Mouse (Mus musculus) small intestine, adult 2 months (tissue): Measurements from ENCODE around the gene Tpst1. TPM values are rescaled to one million over a fixed set of nuclear protein-coding genes. Genes with fewer than 3 reads are reported as not detected.

ENCODE experiments used
- H3K27ac ChIP-seq: fragments of 200-500 bp; 2 replicates; pipeline ENCODE4 v1.5.1; 2012; ENCODE audit warnings: low read depth, low read length, control low read depth, inconsistent platforms; ENCODE audit not compliant: insufficient read depth
- H3K27me3 ChIP-seq: fragments of 200-500 bp; 2 replicates; pipeline ENCODE4 v1.6.1; 2012; ENCODE audit warnings: mild to moderate bottlenecking, moderate library complexity, low read length, inconsistent platforms; ENCODE audit not compliant: control insufficient read depth, insufficient read depth
- H3K36me3 ChIP-seq: fragments of 200-500 bp; 2 replicates; pipeline ENCODE4 v1.6.1; 2012; ENCODE audit warnings: mild to moderate bottlenecking, low read length, control low read depth, inconsistent platforms; ENCODE audit not compliant: control insufficient read depth, insufficient read depth
- H3K4me1 ChIP-seq: fragments of 200-500 bp; 2 replicates; pipeline ENCODE4 v1.6.1; 2012; ENCODE audit warnings: low read length, inconsistent platforms, mixed read lengths; ENCODE audit not compliant: control insufficient read depth, insufficient read depth, insufficient read length
- H3K4me3 ChIP-seq: fragments of 200-500 bp; 2 replicates; pipeline ENCODE4 v1.5.1; 2012; ENCODE audit warnings: low read depth, mild to moderate bottlenecking, control low read depth, inconsistent platforms, low read length, moderate library complexity
- CTCF ChIP-seq: fragments of 200-500 bp; IDR thresholded peaks from 2 replicates; pipeline ENCODE4 v1.5.1; 2012; ENCODE audit warnings: low read depth, mild to moderate bottlenecking, control low read depth, inconsistent platforms, low read length, moderate library complexity, mixed read lengths; ENCODE audit not compliant: insufficient replicate concordance, insufficient read length; ENCODE audit errors: extremely low read depth
- POLR2A ChIP-seq: fragments of 200-500 bp; IDR thresholded peaks from 2 replicates; pipeline ENCODE4 v1.6.1; 2012; ENCODE audit warnings: low read depth, mild to moderate bottlenecking, control low read depth, inconsistent platforms, low read length, moderate library complexity
- WGBS: fragments of 180-500 bp; shearing (Covaris S2); methylation state at CpG from one replicate; pipeline ENCODE4 v1.1.7; 2018; 5-methylcytosine and 5-hydroxymethylcytosine counted together
- polyA plus RNA-seq: library from polyadenylated mRNA; depleted of rRNA; stranded (reverse); fragments of >200 nt; gene quantifications from 2 replicates; pipeline ENCODE4 v1.2.3, GENCODE M21; 2012

Tpst1 gene
- polyA plus RNA-seq, 1 experiment: 4.8 TPM

GRCm38 (mm10) chr5:130124271-130124670 is 51.1 kb downstream of the Tpst1 start:
- Histone ChIP-seq H3K4me1 (0 out of 2 replicates have a peak, but pooled peaks cover 1% of the 10 kb centered on the region), H3K36me3 (no peaks in the 10 kb centered on the region), H3K4me3 (no peak overlapping the region), H3K27me3 (no peaks in the 10 kb centered on the region), H3K27ac (no peak overlapping the region)
- WGBS: 85% methylated on average over 5 of the region's 5 CpGs
- TF ChIP-seq POLR2A: no peak
- no peak for TF ChIP-seq CTCF

DNA sequence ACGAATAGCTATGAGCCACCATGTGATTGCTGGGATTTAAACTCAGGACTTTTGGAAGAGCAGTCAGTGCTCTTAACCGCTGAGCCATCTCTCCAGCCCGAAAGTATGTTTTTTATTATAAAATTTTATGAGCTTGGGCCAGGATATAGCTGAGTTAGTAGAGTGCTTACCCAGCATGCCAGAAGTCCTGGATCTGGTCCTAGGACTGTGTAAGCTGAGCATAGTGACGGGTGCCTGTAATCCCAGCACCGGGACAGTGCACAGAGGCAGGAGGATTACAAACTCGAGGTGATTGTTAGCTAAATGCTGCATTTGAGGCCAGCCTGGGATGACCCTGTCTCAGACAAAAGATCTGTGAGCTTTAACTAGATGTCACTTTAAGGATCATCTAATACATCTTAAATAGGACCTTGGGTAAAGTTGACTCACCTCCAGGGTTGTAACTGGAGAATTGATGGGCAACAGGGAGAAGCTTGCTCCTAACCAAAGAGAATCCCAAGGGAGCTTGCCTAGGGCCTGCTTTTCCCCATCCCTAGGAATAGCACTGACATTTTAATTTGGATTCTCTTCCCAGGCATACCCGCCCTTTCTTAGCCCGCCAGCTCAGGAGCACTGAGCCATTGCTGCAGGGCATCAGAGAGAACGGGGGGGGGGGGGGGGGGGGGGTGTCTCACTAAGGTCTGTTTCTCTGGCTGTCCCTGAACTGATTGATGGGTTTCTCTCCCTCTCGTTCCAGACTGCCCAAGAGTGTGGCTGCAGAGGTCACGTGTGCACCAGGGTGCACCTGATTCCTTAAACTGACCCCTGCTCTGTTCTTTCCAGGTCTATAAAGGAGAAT is 55.8 kb downstream of the Tpst1 start:
- Histone ChIP-seq H3K4me1 (no peaks in the 10 kb centered on the region), H3K4me3 (no peak overlapping the region), H3K27me3 (no peaks in the 10 kb centered on the region), H3K36me3 (no peaks in the 10 kb centered on the region), H3K27ac (0 out of 2 replicates have a peak overlapping the region, but pooled peaks have one; percentile 71)
- 69% methylated on average over 11 of the region's 11 CpGs for WGBS
- TF ChIP-seq POLR2A: no peak
- TF ChIP-seq CTCF: no peak

GRCm38 (mm10) chr5:130129524-130129793 is 56.3 kb downstream of the Tpst1 start:
- Histone ChIP-seq H3K4me3 (no peak overlapping the region), H3K4me1 (no peaks in the 10 kb centered on the region), H3K36me3 (no peaks in the 10 kb centered on the region), H3K27ac (peak overlapping the region; percentile 71), H3K27me3 (no peaks in the 10 kb centered on the region)
- TF ChIP-seq POLR2A: no peak
- 72% methylated on average over 5 of the region's 5 CpGs for WGBS

- WGBS: 87% methylated on average over 13 of the region's 13 CpGs
- no peak overlapping the region for H3K27ac ChIP-seq
- TF ChIP-seq POLR2A: no peak
- no peak for TF ChIP-seq CTCF
- H3K36me3 ChIP-seq: peaks cover 1% of the 10 kb centered on the region; the same call in 1 of the 2 replicates
- no peaks in the 10 kb centered on the region for H3K4me1 ChIP-seq
- no peak overlapping the region for H3K4me3 ChIP-seq
- no peaks in the 10 kb centered on the region for H3K27me3 ChIP-seq
Measured at GRCm38 (mm10) chr5:130136597-130136996, 63.5 kb downstream of the Tpst1 start.

DNA sequence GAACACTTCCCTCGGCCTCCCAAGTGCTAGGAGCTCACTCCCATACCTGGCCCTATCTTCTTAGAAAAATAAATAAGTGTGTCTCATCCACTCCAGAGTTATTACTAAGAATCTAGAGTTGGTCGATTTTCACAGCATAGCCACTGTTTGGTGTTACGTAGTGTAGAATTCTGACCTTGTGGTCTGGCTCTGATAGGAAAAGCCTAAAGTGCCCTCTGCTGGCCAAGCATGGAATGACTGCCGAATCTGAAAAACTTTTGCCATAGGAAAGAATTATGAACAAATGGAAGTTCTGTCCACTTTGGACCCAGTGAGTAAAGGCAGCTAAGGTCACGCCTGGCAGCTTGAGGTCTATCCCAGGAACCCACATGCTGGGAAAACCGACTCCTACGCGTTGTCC is 66.3 kb downstream of the Tpst1 start:
- TF ChIP-seq CTCF: no peak
- TF ChIP-seq POLR2A: no peak
- Histone ChIP-seq H3K4me3 (no peak overlapping the region), H3K36me3 (peaks cover 1% of the 10 kb centered on the region; the same call in 1 of the 2 replicates), H3K27me3 (no peaks in the 10 kb centered on the region), H3K27ac (no peak overlapping the region), H3K4me1 (peaks cover 6% of the 10 kb centered on the region)
- WGBS: 18% methylated on average over 8 of the region's 8 CpGs

DNA sequence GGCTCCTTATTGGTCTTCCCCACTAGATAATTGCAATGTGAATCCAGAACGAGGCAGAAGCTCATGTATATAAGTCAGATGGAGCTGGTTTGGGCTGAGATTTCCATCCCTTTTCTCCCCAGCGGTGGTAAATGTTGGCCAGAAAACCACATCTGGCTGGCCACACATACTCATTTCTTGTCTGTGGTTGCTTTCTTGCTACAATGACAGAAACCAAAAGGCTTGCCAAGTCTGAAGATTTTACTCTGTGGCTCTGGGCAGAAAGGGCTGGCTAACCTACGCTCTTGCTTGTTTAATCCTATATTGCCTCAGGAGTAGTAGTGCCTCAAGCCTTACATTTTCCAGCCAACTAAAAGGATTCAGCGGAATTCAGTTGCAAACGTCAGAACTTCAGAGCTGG is 68.0 kb downstream of the Tpst1 start:
- no peak overlapping the region for H3K27ac ChIP-seq
- H3K4me3 ChIP-seq: no peak overlapping the region
- H3K27me3 ChIP-seq: no peaks in the 10 kb centered on the region
- peaks cover 10% of the 10 kb centered on the region for H3K4me1 ChIP-seq
- no peaks in the 10 kb centered on the region for H3K36me3 ChIP-seq
- WGBS: 75% methylated on average over 5 of the region's 5 CpGs
- no peak for TF ChIP-seq CTCF
- TF ChIP-seq POLR2A: no peak

GRCm38 (mm10) chr5:130142041-130142440 is 68.9 kb downstream of the Tpst1 start:
- no peak overlapping the region; the same call in 1 of the 2 replicates for H3K27ac ChIP-seq
- no peak for TF ChIP-seq POLR2A
- TF ChIP-seq CTCF: no peak
- H3K4me3 ChIP-seq: no peak overlapping the region

More at GRCm38 (mm10) chr5:130142041-130142440, 68.9 kb downstream of the Tpst1 start:
- no peaks in the 10 kb centered on the region for H3K36me3 ChIP-seq
- 53% methylated on average over 4 of the region's 4 CpGs for WGBS
- no peaks in the 10 kb centered on the region for H3K27me3 ChIP-seq
- H3K4me1 ChIP-seq: peaks cover 10% of the 10 kb centered on the region
